Mouse (Mus musculus): Measurements from ENCODE around the gene Tcp11. TPM values are rescaled to one million over a fixed set of nuclear protein-coding genes. Genes with fewer than 3 reads are reported as not detected.
A peak's percentile ranks its signal among the peaks of the same experiment; 100 is the strongest.

Gene Tcp11
- total and polyA plus RNA-seq, 2 experiments from 2014 or later = 0.15 TPM; not detected in 1

GRCm38 (mm10) chr17:28106352-28106751, 25.9 kb upstream of the Tcp11 start:
- Histone ChIP-seq H3K4me2 (ENCODE audit: low read depth, low read length) (no peak overlapping the region), H3K27me3 (ENCODE audit: control insufficient read depth, insufficient read depth, low read length) (no peaks in the 10 kb centered on the region), H3K36me3 (replicated peaks; ENCODE audit: control insufficient read depth, insufficient read depth, low read length) (no peaks in the 10 kb centered on the region), H3K4me3 (ENCODE audit: low read depth, low read length) (no peak overlapping the region), H3K4me1 (ENCODE audit: control insufficient read depth, insufficient read depth) (no peaks in the 10 kb centered on the region), H3K27ac (ENCODE audit: low read depth) (no peak overlapping the region), H3K9me3 (replicated peaks; ENCODE audit: control insufficient read depth, low read length) (no peaks in the 10 kb centered on the region), H3K9ac (replicated peaks; ENCODE audit: low read depth, low read length) (no peak overlapping the region)
- peak; percentile 18; the same call in 1 of the 2 replicates for TF ChIP-seq CTCF (IDR thresholded peaks at IDR 0.05; ENCODE audit: low read depth)
- TF ChIP-seq EP300 (IDR thresholded peaks at IDR 0.05; ENCODE audit: low read depth) = no peak
- no peak for DNase-seq (ENCODE audit: low spot score)
- no peak for ATAC-seq (ENCODE audit: insufficient read depth, low read depth)
- WGBS = 81% methylated on average over 6 of the region's 6 CpGs

GRCm38 (mm10) chr17:28104416-28104815, 24.0 kb upstream of the Tcp11 start:
- Histone ChIP-seq H3K4me2 (ENCODE audit: low read depth, low read length) (no peak overlapping the region), H3K9me3 (replicated peaks; ENCODE audit: control insufficient read depth, low read length) (no peaks in the 10 kb centered on the region), H3K9ac (replicated peaks; ENCODE audit: low read depth, low read length) (no peak overlapping the region), H3K36me3 (replicated peaks; ENCODE audit: control insufficient read depth, insufficient read depth, low read length) (no peaks in the 10 kb centered on the region), H3K27me3 (ENCODE audit: control insufficient read depth, insufficient read depth, low read length) (no peaks in the 10 kb centered on the region), H3K4me3 (ENCODE audit: low read depth, low read length) (no peak overlapping the region), H3K27ac (ENCODE audit: low read depth) (no peak overlapping the region), H3K4me1 (ENCODE audit: control insufficient read depth, insufficient read depth) (no peaks in the 10 kb centered on the region)
- ATAC-seq (ENCODE audit: insufficient read depth, low read depth) (no peak), DNase-seq (ENCODE audit: low spot score) (no peak)
- 62% methylated on average over 6 of the region's 6 CpGs for WGBS
- TF ChIP-seq EP300 (IDR thresholded peaks at IDR 0.05; ENCODE audit: low read depth) (no peak), CTCF (IDR thresholded peaks at IDR 0.05; ENCODE audit: low read depth) (no peak)

- Histone ChIP-seq H3K9ac (replicated peaks; ENCODE audit: low read depth, low read length) (no peak overlapping the region), H3K4me2 (ENCODE audit: low read depth, low read length) (no peak overlapping the region), H3K27ac (ENCODE audit: low read depth) (no peak overlapping the region), H3K36me3 (replicated peaks; ENCODE audit: control insufficient read depth, insufficient read depth, low read length) (no peaks in the 10 kb centered on the region), H3K4me3 (ENCODE audit: low read depth, low read length) (no peak overlapping the region), H3K9me3 (replicated peaks; ENCODE audit: control insufficient read depth, low read length) (no peaks in the 10 kb centered on the region), H3K4me1 (ENCODE audit: control insufficient read depth, insufficient read depth) (no peaks in the 10 kb centered on the region), H3K27me3 (ENCODE audit: control insufficient read depth, insufficient read depth, low read length) (no peaks in the 10 kb centered on the region)
- TF ChIP-seq CTCF (IDR thresholded peaks at IDR 0.05; ENCODE audit: low read depth) (no peak), EP300 (IDR thresholded peaks at IDR 0.05; ENCODE audit: low read depth) (no peak)
- ATAC-seq (ENCODE audit: insufficient read depth, low read depth) = no peak
- DNase-seq (ENCODE audit: low spot score) = no peak
- WGBS = 48% methylated on average over 10 of the region's 10 CpGs
Observed at GRCm38 (mm10) chr17:28101902-28102319, 21.5 kb upstream of the Tcp11 start.

- H3K9me3 ChIP-seq (replicated peaks; ENCODE audit: control insufficient read depth, low read length) = no peaks in the 10 kb centered on the region
- DNase-seq (ENCODE audit: low spot score) = no peak
- no peak overlapping the region for H3K4me3 ChIP-seq (ENCODE audit: low read depth, low read length)
- no peak overlapping the region for H3K9ac ChIP-seq (replicated peaks; ENCODE audit: low read depth, low read length)
- H3K27ac ChIP-seq (ENCODE audit: low read depth) = no peak overlapping the region
- no peaks in the 10 kb centered on the region for H3K4me1 ChIP-seq (ENCODE audit: control insufficient read depth, insufficient read depth)
- H3K36me3 ChIP-seq (replicated peaks; ENCODE audit: control insufficient read depth, insufficient read depth, low read length) = no peaks in the 10 kb centered on the region
- H3K4me2 ChIP-seq (ENCODE audit: low read depth, low read length) = no peak overlapping the region
- TF ChIP-seq CTCF (IDR thresholded peaks at IDR 0.05; ENCODE audit: low read depth) = no peak
- TF ChIP-seq EP300 (IDR thresholded peaks at IDR 0.05; ENCODE audit: low read depth) = no peak
- no peaks in the 10 kb centered on the region for H3K27me3 ChIP-seq (ENCODE audit: control insufficient read depth, insufficient read depth, low read length)
- 69% methylated on average over 12 of the region's 12 CpGs for WGBS
- no peak for ATAC-seq (ENCODE audit: insufficient read depth, low read depth)
Observed at GRCm38 (mm10) chr17:28101284-28101887, 20.9 kb upstream of the Tcp11 start.

- H3K4me3 ChIP-seq (ENCODE audit: low read depth, low read length) = no peak overlapping the region
- WGBS = 68% methylated on average over 1 of the region's 1 CpGs
- no peaks in the 10 kb centered on the region for H3K4me1 ChIP-seq (ENCODE audit: control insufficient read depth, insufficient read depth)
- H3K9ac ChIP-seq (replicated peaks; ENCODE audit: low read depth, low read length) = no peak overlapping the region
- no peak overlapping the region for H3K27ac ChIP-seq (ENCODE audit: low read depth)
- no peaks in the 10 kb centered on the region for H3K27me3 ChIP-seq (ENCODE audit: control insufficient read depth, insufficient read depth, low read length)
- DNase-seq (ENCODE audit: low spot score) (no peak), ATAC-seq (ENCODE audit: insufficient read depth, low read depth) (no peak)
- H3K9me3 ChIP-seq (replicated peaks; ENCODE audit: control insufficient read depth, low read length) = no peaks in the 10 kb centered on the region
- no peaks in the 10 kb centered on the region for H3K36me3 ChIP-seq (replicated peaks; ENCODE audit: control insufficient read depth, insufficient read depth, low read length)
- no peak overlapping the region for H3K4me2 ChIP-seq (ENCODE audit: low read depth, low read length)
- TF ChIP-seq EP300 (IDR thresholded peaks at IDR 0.05; ENCODE audit: low read depth) = no peak
- TF ChIP-seq CTCF (IDR thresholded peaks at IDR 0.05; ENCODE audit: low read depth) = no peak
Observed at GRCm38 (mm10) chr17:28100669-28101068, 20.2 kb upstream of the Tcp11 start.

- Histone ChIP-seq H3K27ac (ENCODE audit: low read depth) (no peak overlapping the region), H3K27me3 (ENCODE audit: control insufficient read depth, insufficient read depth, low read length) (no peaks in the 10 kb centered on the region), H3K4me1 (ENCODE audit: control insufficient read depth, insufficient read depth) (no peaks in the 10 kb centered on the region), H3K4me3 (ENCODE audit: low read depth, low read length) (no peak overlapping the region), H3K9ac (replicated peaks; ENCODE audit: low read depth, low read length) (no peak overlapping the region), H3K36me3 (replicated peaks; ENCODE audit: control insufficient read depth, insufficient read depth, low read length) (no peaks in the 10 kb centered on the region), H3K9me3 (replicated peaks; ENCODE audit: control insufficient read depth, low read length) (peaks cover under 1% of the 10 kb centered on the region; the same call in 1 of the 2 replicates), H3K4me2 (ENCODE audit: low read depth, low read length) (no peak overlapping the region)
- no peak for DNase-seq (ENCODE audit: low spot score)
- TF ChIP-seq EP300 (IDR thresholded peaks at IDR 0.05; ENCODE audit: low read depth) = no peak
- no peak for TF ChIP-seq CTCF (IDR thresholded peaks at IDR 0.05; ENCODE audit: low read depth)
- WGBS = 56% methylated on average over 3 of the region's 3 CpGs
- ATAC-seq (ENCODE audit: insufficient read depth, low read depth) = no peak
Observed at GRCm38 (mm10) chr17:28099086-28099485, 18.6 kb upstream of the Tcp11 start.

All from heart, postnatal 0 days (tissue).